In genomic region chr13:38625492-38626228, GRCm38 (mm10) we compare ENCODE assay signal across 10 mouse cellular contexts. TPM values are rescaled to one million over a fixed set of nuclear protein-coding genes. Genes with fewer than 3 reads are reported as not detected.
DNase-seq lines count a peak whose midpoint lies in the region; ATAC-seq lines count a peak whose summit lies in the region.
"Had no signal": no experiment of that assay in that cellular context is flagged by ENCODE, and none has a peak within 500 bp of the region (broad histone marks: within the 10 kb centered on the region; RNA-seq: fewer than 3 reads in every experiment).

No protein-coding gene starts in this region.

- no peak overlapping the region for H3K27ac ChIP-seq in forebrain, embryonic 15.5 days (replicated peaks)
- H3K27ac ChIP-seq in forebrain, embryonic 13.5 days = no peak overlapping the region
- H3K27ac ChIP-seq in neural tube, embryonic 11.5 days (ENCODE audit: low read depth, low read length) = no peak overlapping the region
- no peak overlapping the region for H3K27ac ChIP-seq in neural tube, embryonic 15.5 days (replicated peaks)
- H3K27ac ChIP-seq in embryonic facial prominence, embryonic 11.5 days (replicated peaks; ENCODE audit: low read depth, low read length) = no peak overlapping the region
- no peak overlapping the region for H3K27ac ChIP-seq in limb, embryonic 15.5 days
- H3K27ac ChIP-seq in stomach, embryonic 16.5 days (ENCODE audit: low read length) = no peak overlapping the region
- H3K27ac ChIP-seq: macrophage had no signal

- peaks cover 9% of the 10 kb centered on the region; the same call in 1 of the 2 replicates for H3K4me1 ChIP-seq in forebrain, embryonic 15.5 days
- 0 out of 2 replicates have a peak, but pooled peaks cover 4% of the 10 kb centered on the region for H3K4me1 ChIP-seq in forebrain, embryonic 13.5 days
- H3K4me1 ChIP-seq in neural tube, embryonic 11.5 days (ENCODE audit: control insufficient read depth, insufficient read depth, low read length) = no peaks in the 10 kb centered on the region
- peaks cover 3% of the 10 kb centered on the region; the same call in 1 of the 2 replicates for H3K4me1 ChIP-seq in neural tube, embryonic 15.5 days
- no peaks in the 10 kb centered on the region for H3K4me1 ChIP-seq in embryonic facial prominence, embryonic 11.5 days (ENCODE audit: control insufficient read depth, insufficient read depth, low read length)
- H3K4me1 ChIP-seq in limb, embryonic 15.5 days = peaks cover 2% of the 10 kb centered on the region; the same call in 1 of the 2 replicates
- H3K4me1 ChIP-seq in stomach, embryonic 16.5 days (ENCODE audit: control insufficient read depth, insufficient read depth, low read length) = no peaks in the 10 kb centered on the region

- 15% methylated on average over 5 of the region's 5 CpGs for WGBS in forebrain, embryonic 15.5 days
- 20% methylated on average over 5 of the region's 5 CpGs for WGBS in forebrain, embryonic 13.5 days
- WGBS in neural tube, embryonic 11.5 days = 31% methylated on average over 5 of the region's 5 CpGs
- 25% methylated on average over 5 of the region's 5 CpGs for WGBS in neural tube, embryonic 15.5 days
- WGBS in embryonic facial prominence, embryonic 11.5 days = 23% methylated on average over 5 of the region's 5 CpGs
- 21% methylated on average over 5 of the region's 5 CpGs for WGBS in limb, embryonic 15.5 days
- WGBS in stomach, embryonic 16.5 days = 24% methylated on average over 5 of the region's 5 CpGs

- H3K9ac ChIP-seq in forebrain, embryonic 15.5 days (replicated peaks) = no peak overlapping the region
- H3K9ac ChIP-seq in forebrain, embryonic 13.5 days = no peak overlapping the region
- no peak overlapping the region for H3K9ac ChIP-seq in neural tube, embryonic 11.5 days (ENCODE audit: low read length)
- H3K9ac ChIP-seq in neural tube, embryonic 15.5 days (replicated peaks) = no peak overlapping the region
- H3K9ac ChIP-seq in embryonic facial prominence, embryonic 11.5 days (replicated peaks; ENCODE audit: low read length) = no peak overlapping the region
- no peak overlapping the region for H3K9ac ChIP-seq in limb, embryonic 15.5 days
- peak overlapping the region; percentile 19; the same call in 1 of the 2 replicates for H3K9ac ChIP-seq in stomach, embryonic 16.5 days (ENCODE audit: low read length)

- no peak overlapping the region for H3K4me3 ChIP-seq in forebrain, embryonic 15.5 days
- no peak overlapping the region for H3K4me3 ChIP-seq in forebrain, embryonic 13.5 days
- H3K4me3 ChIP-seq in neural tube, embryonic 11.5 days (ENCODE audit: low read depth, low read length) = no peak overlapping the region
- no peak overlapping the region for H3K4me3 ChIP-seq in neural tube, embryonic 15.5 days (replicated peaks)
- no peak overlapping the region for H3K4me3 ChIP-seq in embryonic facial prominence, embryonic 11.5 days (ENCODE audit: low read depth, low read length)
- no peak overlapping the region for H3K4me3 ChIP-seq in limb, embryonic 15.5 days
- no peak overlapping the region for H3K4me3 ChIP-seq in stomach, embryonic 16.5 days (replicated peaks; ENCODE audit: low read length)
- H3K4me3 ChIP-seq: erythroblast, embryonic 14.5 days had no signal

- peaks cover 4% of the 10 kb centered on the region; the same call in 1 of the 2 replicates for H3K36me3 ChIP-seq in forebrain, embryonic 15.5 days
- 0 out of 2 replicates have a peak, but pooled peaks cover 5% of the 10 kb centered on the region for H3K36me3 ChIP-seq in forebrain, embryonic 13.5 days (ENCODE audit: poor library complexity, severe bottlenecking)
- H3K36me3 ChIP-seq in neural tube, embryonic 11.5 days (ENCODE audit: control insufficient read depth, insufficient read depth, low read length) = no peaks in the 10 kb centered on the region; the same call in 1 of the 2 replicates
- peaks cover 3% of the 10 kb centered on the region; the same call in 1 of the 2 replicates for H3K36me3 ChIP-seq in neural tube, embryonic 15.5 days
- no peaks in the 10 kb centered on the region for H3K36me3 ChIP-seq in embryonic facial prominence, embryonic 11.5 days (replicated peaks; ENCODE audit: control insufficient read depth, insufficient read depth, low read depth, low read length)
- H3K36me3 ChIP-seq in limb, embryonic 15.5 days = peaks cover 11% of the 10 kb centered on the region; the same call in 1 of the 2 replicates
- H3K36me3 ChIP-seq in stomach, embryonic 16.5 days (ENCODE audit: control insufficient read depth, insufficient read depth, low read length) = no peaks in the 10 kb centered on the region

- DNase-seq in neural tube, embryonic 11.5 days (ENCODE audit: low spot score) = peak; percentile 26
- DNase-seq in embryonic facial prominence, embryonic 11.5 days (ENCODE audit: low spot score) = peak; percentile 61
- DNase-seq in gastrocnemius, adult 18-20 months (ENCODE audit: low spot score) = no peak

- 0 out of 2 replicates have a peak, but pooled peaks have one; percentile 51 for ATAC-seq in forebrain, embryonic 15.5 days (replicated peaks)
- no peak for ATAC-seq in forebrain, embryonic 13.5 days
- ATAC-seq in neural tube, embryonic 11.5 days (ENCODE audit: insufficient read depth, low FRiP score, low TSS enrichment) = no peak
- no peak for ATAC-seq in neural tube, embryonic 15.5 days (ENCODE audit: low FRiP score)
- ATAC-seq in embryonic facial prominence, embryonic 11.5 days (replicated peaks; ENCODE audit: insufficient number of reproducible peaks, low FRiP score, low TSS enrichment, low read depth) = no peak
- peak; percentile 48; the same call in 1 of the 2 replicates for ATAC-seq in limb, embryonic 15.5 days (ENCODE audit: insufficient number of reproducible peaks, low FRiP score, low TSS enrichment, low read depth)
- ATAC-seq in stomach, embryonic 16.5 days (ENCODE audit: insufficient read depth, low FRiP score) = no peak

- H3K9me3 ChIP-seq in forebrain, embryonic 15.5 days = no peaks in the 10 kb centered on the region
- H3K9me3 ChIP-seq in forebrain, embryonic 13.5 days (replicated peaks) = no peaks in the 10 kb centered on the region
- H3K9me3 ChIP-seq in neural tube, embryonic 11.5 days (ENCODE audit: control insufficient read depth, low read length) = no peaks in the 10 kb centered on the region
- no peaks in the 10 kb centered on the region for H3K9me3 ChIP-seq in neural tube, embryonic 15.5 days (replicated peaks)
- no peaks in the 10 kb centered on the region for H3K9me3 ChIP-seq in embryonic facial prominence, embryonic 11.5 days (replicated peaks; ENCODE audit: control insufficient read depth, low read length)
- H3K9me3 ChIP-seq in limb, embryonic 15.5 days = no peaks in the 10 kb centered on the region
- no peaks in the 10 kb centered on the region for H3K9me3 ChIP-seq in stomach, embryonic 16.5 days (replicated peaks; ENCODE audit: control insufficient read depth, low read length)

- no peaks in the 10 kb centered on the region for H3K27me3 ChIP-seq in forebrain, embryonic 15.5 days
- no peaks in the 10 kb centered on the region for H3K27me3 ChIP-seq in forebrain, embryonic 13.5 days
- H3K27me3 ChIP-seq in neural tube, embryonic 11.5 days (ENCODE audit: control insufficient read depth, insufficient read depth, low read length) = no peaks in the 10 kb centered on the region
- H3K27me3 ChIP-seq in neural tube, embryonic 15.5 days (replicated peaks) = no peaks in the 10 kb centered on the region
- H3K27me3 ChIP-seq in embryonic facial prominence, embryonic 11.5 days (ENCODE audit: control insufficient read depth, insufficient read depth, low read length) = no peaks in the 10 kb centered on the region
- no peaks in the 10 kb centered on the region for H3K27me3 ChIP-seq in limb, embryonic 15.5 days
- no peaks in the 10 kb centered on the region for H3K27me3 ChIP-seq in stomach, embryonic 16.5 days (ENCODE audit: control insufficient read depth, insufficient read depth, low read length)

- H3K4me2 ChIP-seq in forebrain, embryonic 15.5 days (replicated peaks) = no peak overlapping the region
- H3K4me2 ChIP-seq in forebrain, embryonic 13.5 days = no peak overlapping the region
- no peak overlapping the region for H3K4me2 ChIP-seq in neural tube, embryonic 11.5 days (ENCODE audit: low read depth)
- no peak overlapping the region for H3K4me2 ChIP-seq in neural tube, embryonic 15.5 days
- H3K4me2 ChIP-seq in embryonic facial prominence, embryonic 11.5 days (ENCODE audit: low read depth, low read length) = no peak overlapping the region
- H3K4me2 ChIP-seq in limb, embryonic 15.5 days = no peak overlapping the region
- no peak overlapping the region for H3K4me2 ChIP-seq in stomach, embryonic 16.5 days (ENCODE audit: low read depth, low read length)

RNA-seq across cellular contexts. Expression of gene Bloc1s5, which starts 9.2 kb away (rescaled TPM):
- 24.7 and 25.0 TPM in 2 replicates for polyA plus RNA-seq in forebrain, embryonic 15.5 days (2015; fragmentation: Nextera tagmentation; extraction: Ambion mirVana)
- polyA plus RNA-seq in forebrain, embryonic 13.5 days (2015; fragmentation: Nextera tagmentation; extraction: Ambion mirVana) = 24.3 and 25.2 TPM in 2 replicates
- 24.9 and 26.3 TPM in 2 replicates for polyA plus RNA-seq in neural tube, embryonic 11.5 days (2014; fragmentation: Nextera tagmentation; extraction: Ambion mirVana)
- 18.8 and 19.0 TPM in 2 replicates for polyA plus RNA-seq in neural tube, embryonic 15.5 days (2015; fragmentation: Nextera tagmentation; extraction: Ambion mirVana)
- 27.9 and 31.4 TPM in 2 replicates for polyA plus RNA-seq in embryonic facial prominence, embryonic 11.5 days (2014; fragmentation: Nextera tagmentation; extraction: Ambion mirVana)
- 17.0 and 19.4 TPM in 2 replicates for polyA plus RNA-seq in limb, embryonic 15.5 days (2015; fragmentation: Nextera tagmentation; extraction: Ambion mirVana)
- polyA plus RNA-seq in stomach, embryonic 16.5 days (2015; fragmentation: Nextera tagmentation; extraction: Ambion mirVana) = 15.2 and 18.5 TPM in 2 replicates
- 1 to 10 TPM; 6.0 to 7.1 TPM for total RNA-seq in gastrocnemius, adult 18-20 months (2021)

RNA-seq across cellular contexts. Expression of gene Eef1e1, which starts 33.2 kb away (rescaled TPM):
- polyA plus RNA-seq in forebrain, embryonic 15.5 days (2015; fragmentation: Nextera tagmentation; extraction: Ambion mirVana) = 84.8 and 84.9 TPM in 2 replicates
- 77.6 and 85.1 TPM in 2 replicates for polyA plus RNA-seq in forebrain, embryonic 13.5 days (2015; fragmentation: Nextera tagmentation; extraction: Ambion mirVana)
- polyA plus RNA-seq in neural tube, embryonic 11.5 days (2014; fragmentation: Nextera tagmentation; extraction: Ambion mirVana) = 69.0 and 77.3 TPM in 2 replicates
- polyA plus RNA-seq in neural tube, embryonic 15.5 days (2015; fragmentation: Nextera tagmentation; extraction: Ambion mirVana) = 98.3 and 100 TPM in 2 replicates
- polyA plus RNA-seq in embryonic facial prominence, embryonic 11.5 days (2014; fragmentation: Nextera tagmentation; extraction: Ambion mirVana) = 54.6 and 56.3 TPM in 2 replicates
- 36.1 and 37.4 TPM in 2 replicates for polyA plus RNA-seq in limb, embryonic 15.5 days (2015; fragmentation: Nextera tagmentation; extraction: Ambion mirVana)
- polyA plus RNA-seq in stomach, embryonic 16.5 days (2015; fragmentation: Nextera tagmentation; extraction: Ambion mirVana) = 37.6 and 38.6 TPM in 2 replicates
- total RNA-seq in gastrocnemius, adult 18-20 months (2021) = 10 to 100 TPM; 11.1 to 12.1 TPM

Comparison
In these comparisons a context has a peak if more than half of its experiments do, and no peak if none do; other contexts are left out.
1. ATAC-seq: peak in forebrain, embryonic 15.5 days (single experiment) and limb, embryonic 15.5 days (single experiment); none in forebrain, embryonic 13.5 days (single experiment), neural tube, embryonic 11.5 days (single experiment), neural tube, embryonic 15.5 days (single experiment), embryonic facial prominence, embryonic 11.5 days (single experiment) and stomach, embryonic 16.5 days (single experiment).